Mouse (Mus musculus) neural tube, embryonic 12.5 days (tissue): ENCODE measurements around the gene Nos2. TPM values are rescaled to one million over a fixed set of nuclear protein-coding genes. Genes with fewer than 3 reads are reported as not detected.

Experiments used
- ATAC-seq: fragments of 200-750 bp; cut with Nextera tagmentation; 2 replicates; pipeline ENCODE4 v1.8.0; 2017; ENCODE audit warnings: low read depth, mild to moderate bottlenecking, moderate TSS enrichment, moderate library complexity; ENCODE audit not compliant: low FRiP score
- H3K27ac ChIP-seq: fragments of 300-500 bp; sonication (generic); 2 replicates; pipeline ENCODE4 v1.5.1; 2016
- H3K27me3 ChIP-seq: fragments of 300-500 bp; sonication (generic); replicated peaks from 2 replicates; pipeline ENCODE4 v1.6.1; 2016; ENCODE audit warnings: mild to moderate bottlenecking
- H3K36me3 ChIP-seq: fragments of 300-500 bp; sonication (generic); 2 replicates; pipeline ENCODE4 v1.6.1; 2016; ENCODE audit warnings: mild to moderate bottlenecking
- H3K4me1 ChIP-seq: fragments of 300-500 bp; sonication (generic); 2 replicates; pipeline ENCODE4 v1.6.1; 2016
- H3K4me2 ChIP-seq: fragments of 300-500 bp; sonication (generic); replicated peaks from 2 replicates; pipeline ENCODE4 v1.6.1; 2016; ENCODE audit warnings: mild to moderate bottlenecking
- H3K4me3 ChIP-seq: fragments of 300-500 bp; sonication (generic); 2 replicates; pipeline ENCODE4 v1.5.1; 2016
- H3K9ac ChIP-seq: fragments of 300-500 bp; sonication (generic); 2 replicates; pipeline ENCODE4 v1.6.1; 2016; ENCODE audit warnings: mild to moderate bottlenecking
- H3K9me3 ChIP-seq: fragments of 300-500 bp; sonication (generic); 2 replicates; pipeline ENCODE4 v1.6.1; 2016; ENCODE audit warnings: mild to moderate bottlenecking
- WGBS: fragments of 180-500 bp; shearing (Covaris S2); methylation state at CpG from one replicate; pipeline ENCODE4 v1.1.7; 2016; 5-methylcytosine and 5-hydroxymethylcytosine counted together
- polyA plus RNA-seq: library from polyadenylated mRNA; unstranded; fragments of >200 nt; fragmentation: Nextera tagmentation; extraction: Ambion mirVana; gene quantifications from 2 replicates; pipeline ENCODE4 v1.2.1, GENCODE M21; 2016

The Nos2 gene
- polyA plus RNA-seq, 1 experiment from 2014 or later, result 1.2 TPM

DNA sequence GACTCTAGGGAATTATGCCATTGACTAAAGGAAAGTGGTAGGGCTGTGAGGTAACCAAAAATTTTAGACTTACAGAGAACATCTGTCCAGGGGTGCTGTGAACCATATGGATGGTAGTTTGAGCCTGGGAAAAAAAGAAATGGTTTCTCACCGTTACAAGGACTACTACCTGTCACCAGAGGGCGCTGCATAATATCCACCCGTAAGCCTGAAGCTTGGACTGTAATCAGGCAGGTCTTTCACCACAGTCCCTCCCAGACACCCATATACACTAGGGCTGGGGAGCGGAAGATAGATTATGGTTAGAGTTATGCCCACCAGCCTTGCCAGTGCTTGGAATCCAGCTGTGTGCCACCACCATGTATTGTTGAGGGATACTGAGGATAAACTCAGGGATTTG is 46.8 kb downstream of the Nos2 start:
- ATAC-seq, result no peak
- H3K9me3 ChIP-seq, result no peaks in the 10 kb centered on the region
- no peak overlapping the region for H3K4me3 ChIP-seq
- peaks cover 3% of the 10 kb centered on the region for H3K4me1 ChIP-seq
- H3K9ac ChIP-seq, result no peak overlapping the region
- whole genome bisulfite sequencing, result 32% methylated on average over 4 of the region's 4 CpGs
- no peaks in the 10 kb centered on the region for H3K27me3 ChIP-seq
- no peak overlapping the region for H3K27ac ChIP-seq
- no peak overlapping the region for H3K4me2 ChIP-seq
- H3K36me3 ChIP-seq, result no peaks in the 10 kb centered on the region

DNA sequence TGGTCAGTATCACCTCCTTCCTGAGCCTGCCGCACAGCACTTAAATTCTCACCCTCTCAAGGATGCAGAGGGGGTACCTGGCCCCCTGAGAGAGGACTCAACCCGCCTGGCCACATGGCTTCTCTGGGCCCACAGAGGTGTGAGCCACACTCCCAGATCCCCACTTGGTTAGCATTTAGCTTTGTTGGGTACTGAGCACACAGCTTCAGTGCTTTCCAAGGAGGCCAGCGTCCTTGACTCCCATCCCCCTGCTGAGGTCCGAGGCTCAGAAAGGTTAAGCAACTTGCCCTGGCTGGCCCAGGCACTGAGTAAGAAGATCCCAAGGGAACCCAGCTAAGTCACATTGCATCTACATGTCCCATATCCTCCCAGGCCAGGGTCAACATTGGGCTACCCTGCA is 47.5 kb downstream of the Nos2 start:
- no peaks in the 10 kb centered on the region for H3K27me3 ChIP-seq
- ATAC-seq, result no peak
- peaks cover 10% of the 10 kb centered on the region for H3K4me1 ChIP-seq
- no peaks in the 10 kb centered on the region for H3K9me3 ChIP-seq
- no peak overlapping the region for H3K9ac ChIP-seq
- no peak overlapping the region for H3K4me2 ChIP-seq
- no peak overlapping the region for H3K4me3 ChIP-seq
- WGBS, result 81% methylated on average over 4 of the region's 4 CpGs
- H3K27ac ChIP-seq, result no peak overlapping the region
- H3K36me3 ChIP-seq, result no peaks in the 10 kb centered on the region

DNA sequence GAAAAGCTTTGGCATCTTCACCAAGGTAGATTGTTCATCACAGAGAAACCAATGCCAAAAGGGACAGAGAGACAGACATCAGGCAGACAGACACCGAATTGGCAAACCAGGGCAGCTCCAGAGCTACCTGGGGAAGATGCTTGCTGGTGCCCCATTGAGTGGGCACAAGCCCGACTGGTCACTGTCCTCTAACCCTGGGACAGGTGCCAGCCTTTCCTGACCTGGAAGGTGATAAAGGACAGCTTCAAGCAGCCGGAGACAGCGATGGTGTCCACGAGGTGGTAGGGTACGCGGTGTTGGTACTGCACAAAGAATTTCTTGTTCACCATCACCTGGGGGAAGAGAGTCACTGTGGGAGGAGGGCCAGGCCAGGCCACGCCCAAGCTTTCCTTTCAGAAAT is 50.5 kb downstream of the Nos2 start:
- 88% methylated on average over 8 of the region's 8 CpGs for WGBS
- Histone ChIP-seq H3K4me3 (no peak overlapping the region), H3K4me1 (peaks cover 17% of the 10 kb centered on the region), H3K27ac (no peak overlapping the region), H3K36me3 (no peaks in the 10 kb centered on the region), H3K27me3 (no peaks in the 10 kb centered on the region), H3K9me3 (no peaks in the 10 kb centered on the region), H3K9ac (no peak overlapping the region), H3K4me2 (no peak overlapping the region)
- no peak for ATAC-seq

DNA sequence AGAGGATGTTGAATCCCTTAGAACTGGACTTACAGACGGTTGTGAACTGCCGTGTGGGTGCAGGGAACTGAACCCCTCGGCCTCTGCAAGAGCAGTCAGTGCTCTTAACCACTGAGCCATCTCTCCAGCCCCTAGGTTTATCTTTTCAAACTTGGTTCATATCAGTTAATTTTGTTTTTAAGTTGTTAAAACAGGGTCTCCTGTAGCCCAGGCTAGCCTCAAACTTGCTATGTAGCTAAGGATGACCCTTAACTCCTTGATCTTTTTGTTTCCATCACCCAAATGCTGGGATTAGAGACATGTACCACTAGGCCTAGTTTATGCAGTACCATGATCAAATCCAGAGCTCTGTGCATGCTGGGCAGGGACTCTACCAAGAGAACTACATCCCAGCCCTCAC is 51.2 kb downstream of the Nos2 start:
- H3K27me3 ChIP-seq, result no peaks in the 10 kb centered on the region
- 95% methylated on average over 3 of the region's 3 CpGs for WGBS
- no peak for ATAC-seq
- H3K36me3 ChIP-seq, result no peaks in the 10 kb centered on the region
- H3K4me3 ChIP-seq, result no peak overlapping the region
- no peak overlapping the region for H3K27ac ChIP-seq
- no peak overlapping the region for H3K9ac ChIP-seq
- H3K9me3 ChIP-seq, result no peaks in the 10 kb centered on the region
- peaks cover 17% of the 10 kb centered on the region for H3K4me1 ChIP-seq
- H3K4me2 ChIP-seq, result no peak overlapping the region

DNA sequence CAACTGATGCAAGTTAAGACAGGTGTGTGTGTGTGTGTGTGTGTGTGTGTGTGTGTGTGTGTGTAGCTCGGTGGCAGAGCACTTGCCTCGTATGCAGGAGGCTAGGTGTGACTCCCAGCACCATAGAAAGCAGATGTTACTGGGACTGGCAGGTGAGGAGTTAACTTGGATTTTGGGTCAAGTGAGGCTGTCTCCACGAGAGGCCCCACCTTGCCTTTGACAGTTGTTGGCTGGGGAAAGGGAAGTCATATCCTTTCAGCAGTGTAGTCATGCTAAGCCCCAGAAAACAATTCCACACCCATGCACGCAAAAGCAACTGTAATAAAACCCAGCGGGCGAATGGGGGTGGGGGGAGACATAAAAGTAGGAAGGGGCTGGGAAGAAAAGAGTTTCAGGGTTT is 51.7 kb downstream of the Nos2 start:
- H3K27me3 ChIP-seq, result no peaks in the 10 kb centered on the region
- ATAC-seq, result no peak
- no peak overlapping the region for H3K27ac ChIP-seq
- no peaks in the 10 kb centered on the region for H3K9me3 ChIP-seq
- H3K4me2 ChIP-seq, result no peak overlapping the region
- no peaks in the 10 kb centered on the region for H3K36me3 ChIP-seq
- no peak overlapping the region for H3K4me3 ChIP-seq
- 34% methylated on average over 6 of the region's 6 CpGs for WGBS
- H3K9ac ChIP-seq, result no peak overlapping the region
- peaks cover 17% of the 10 kb centered on the region for H3K4me1 ChIP-seq

DNA sequence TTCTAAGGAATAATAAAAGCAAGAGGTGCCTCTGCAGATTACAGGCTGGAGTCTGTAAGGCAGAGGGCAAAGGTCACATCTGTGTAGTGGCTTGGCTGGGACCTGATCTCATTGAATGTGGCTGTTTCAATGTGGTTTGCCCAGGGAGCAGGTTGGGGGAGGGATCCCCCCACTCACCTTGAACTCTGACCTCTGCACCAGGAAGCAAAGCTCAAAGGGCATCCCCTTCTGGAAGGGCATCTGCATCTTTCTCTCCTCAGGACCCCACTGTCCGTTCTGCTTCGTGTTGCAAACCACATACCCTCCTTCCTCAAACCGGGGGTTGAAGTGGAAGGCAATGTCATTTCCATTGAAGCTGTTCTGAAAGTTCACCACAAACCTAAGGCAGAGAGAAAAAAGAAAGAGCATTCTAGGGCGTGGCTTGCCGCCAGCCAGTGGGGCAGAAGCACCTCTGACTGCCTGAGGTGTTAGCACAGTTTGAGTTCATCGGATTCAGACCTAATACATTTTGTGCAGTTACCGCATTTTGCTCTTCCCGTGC is 52.3 kb downstream of the Nos2 start:
- H3K4me3 ChIP-seq, result no peak overlapping the region
- no peak for ATAC-seq
- H3K4me2 ChIP-seq, result peak overlapping the region; percentile 26; the same call in 1 of the 2 replicates
- no peaks in the 10 kb centered on the region for H3K36me3 ChIP-seq
- H3K27me3 ChIP-seq, result no peaks in the 10 kb centered on the region
- no peak overlapping the region for H3K27ac ChIP-seq
- H3K9me3 ChIP-seq, result no peaks in the 10 kb centered on the region
- H3K9ac ChIP-seq, result no peak overlapping the region
- WGBS, result 63% methylated on average over 8 of the region's 8 CpGs
- peaks cover 17% of the 10 kb centered on the region for H3K4me1 ChIP-seq

DNA sequence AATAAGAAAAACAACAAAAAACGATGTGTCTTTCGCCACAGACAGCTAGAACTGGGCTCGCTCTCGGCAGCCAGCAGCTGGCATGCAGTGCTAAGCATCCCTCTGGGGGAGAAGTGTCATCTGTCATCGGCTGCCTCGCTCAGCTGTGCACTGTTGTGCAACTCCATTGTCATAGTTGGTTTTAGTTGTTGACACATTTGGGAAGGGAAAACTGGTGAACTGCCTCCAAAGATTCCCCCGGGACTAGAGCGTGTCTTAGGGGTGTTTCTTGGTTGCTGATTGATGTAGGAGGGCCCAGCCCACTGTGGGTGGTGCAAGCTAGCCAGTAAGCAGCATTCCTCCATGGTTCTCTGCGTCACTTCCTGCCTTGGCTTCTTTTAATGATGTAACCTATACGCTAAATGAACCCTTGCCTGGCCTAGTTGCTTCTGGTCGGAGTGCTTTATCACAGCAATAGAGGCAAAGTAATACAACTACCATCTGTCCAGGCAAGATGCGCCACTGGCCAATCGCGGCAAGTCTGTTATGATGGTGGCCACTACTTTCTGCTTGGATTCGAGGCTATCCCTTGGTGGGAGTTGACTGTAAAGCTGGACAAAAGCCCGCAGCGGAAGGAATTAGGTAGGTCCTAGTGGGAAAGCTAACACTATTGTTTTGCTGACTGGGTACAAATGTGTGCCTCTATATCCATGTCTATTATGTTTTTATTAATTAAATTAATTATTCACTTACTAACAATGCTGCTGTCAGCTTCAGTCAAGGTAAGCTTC is 53.0 kb downstream of the Nos2 start:
- H3K4me2 ChIP-seq, result peak overlapping the region; percentile 26; the same call in 1 of the 2 replicates
- no peaks in the 10 kb centered on the region for H3K9me3 ChIP-seq
- peaks cover 17% of the 10 kb centered on the region for H3K4me1 ChIP-seq
- 63% methylated on average over 17 of the region's 17 CpGs for WGBS
- no peaks in the 10 kb centered on the region for H3K27me3 ChIP-seq
- no peaks in the 10 kb centered on the region for H3K36me3 ChIP-seq
- H3K4me3 ChIP-seq, result no peak overlapping the region
- H3K9ac ChIP-seq, result no peak overlapping the region
- peak; percentile 72; the same call in 1 of the 2 replicates for ATAC-seq
- no peak overlapping the region for H3K27ac ChIP-seq

DNA sequence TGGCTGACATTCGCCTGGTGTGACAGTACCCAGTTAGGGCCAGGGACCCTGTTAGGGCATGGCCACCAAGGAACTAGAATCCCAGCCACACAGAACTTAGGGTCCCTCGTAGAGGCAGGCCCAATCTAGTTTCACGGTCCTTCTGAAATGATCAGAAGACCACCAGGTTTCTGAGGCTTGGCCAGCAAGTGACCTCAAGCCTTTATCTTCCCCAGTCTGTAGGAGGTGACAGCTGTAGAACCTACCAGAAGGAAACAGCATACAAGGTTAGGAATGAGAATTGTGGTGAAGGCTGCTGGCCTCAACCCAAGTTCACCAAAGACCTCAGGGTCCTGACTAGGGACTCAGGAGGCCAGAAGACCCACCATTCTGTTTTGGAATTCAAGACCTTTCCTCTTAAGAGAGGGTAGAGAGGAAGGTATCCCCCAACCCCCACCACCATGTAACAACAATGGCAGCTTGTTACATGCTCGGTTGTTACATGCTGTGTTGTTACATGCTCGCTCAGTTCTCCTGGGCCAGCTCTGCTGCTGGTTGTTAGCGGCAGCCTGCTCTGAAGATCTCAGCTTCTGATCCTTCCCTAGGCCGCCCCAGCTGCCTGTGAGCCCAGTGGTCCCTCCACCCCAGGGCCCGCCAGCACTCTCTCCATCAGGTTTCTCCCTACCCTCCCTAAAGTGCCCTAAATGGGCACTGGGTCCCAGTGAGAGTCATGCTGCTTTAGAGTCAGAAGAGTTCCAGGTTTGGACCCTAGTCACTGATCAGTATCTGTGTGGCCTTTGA is 56.3 kb downstream of the Nos2 start:
- no peak for ATAC-seq
- no peak overlapping the region for H3K27ac ChIP-seq
- no peak overlapping the region for H3K4me3 ChIP-seq
- H3K4me2 ChIP-seq, result no peak overlapping the region
- no peaks in the 10 kb centered on the region for H3K36me3 ChIP-seq
- 74% methylated on average over 8 of the region's 8 CpGs for WGBS
- no peaks in the 10 kb centered on the region for H3K9me3 ChIP-seq
- no peak overlapping the region for H3K9ac ChIP-seq
- H3K4me1 ChIP-seq, result peaks cover 17% of the 10 kb centered on the region
- no peaks in the 10 kb centered on the region for H3K27me3 ChIP-seq

DNA sequence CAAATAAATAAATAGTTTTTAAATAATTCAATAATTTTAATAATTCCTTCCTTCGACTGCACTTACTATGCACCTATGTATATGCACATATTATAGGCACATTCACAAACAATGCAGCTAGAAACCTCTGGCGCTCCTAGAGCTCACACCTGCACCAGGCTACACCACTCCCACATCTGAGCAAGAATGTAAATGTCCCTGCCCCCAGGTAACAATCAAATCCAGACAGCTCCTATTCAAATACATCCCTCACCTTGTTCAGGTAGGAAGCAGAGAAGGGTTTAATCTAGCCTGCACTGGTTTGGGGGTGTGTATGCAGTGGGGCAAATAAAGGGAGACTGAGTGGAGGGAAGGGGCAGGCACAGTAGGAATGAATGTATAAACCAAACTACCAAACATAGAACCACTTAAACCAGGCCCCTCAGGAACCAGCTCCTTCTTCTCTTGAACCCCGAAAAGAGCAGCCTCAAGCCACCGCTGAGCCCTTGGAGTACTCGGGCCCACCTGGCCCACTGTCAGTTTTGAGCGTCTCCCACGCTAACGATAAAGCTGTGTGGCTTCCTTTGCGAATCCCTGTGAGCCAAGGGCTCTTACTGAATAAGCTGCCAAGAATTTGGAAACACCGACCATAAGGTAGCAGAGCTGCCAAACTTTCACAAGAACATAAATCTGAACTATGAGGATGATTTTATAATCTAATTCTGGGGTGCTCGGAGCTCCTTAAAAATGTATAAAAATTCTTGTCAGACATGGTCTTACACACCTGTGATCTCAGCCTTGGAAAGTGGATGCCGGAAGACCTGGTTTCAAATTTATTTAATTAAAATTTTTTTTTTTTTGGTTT is 57.8 kb downstream of the Nos2 start:
- no peak overlapping the region for H3K27ac ChIP-seq
- H3K4me3 ChIP-seq, result no peak overlapping the region
- H3K9me3 ChIP-seq, result no peaks in the 10 kb centered on the region
- 86% methylated on average over 12 of the region's 12 CpGs for WGBS
- H3K27me3 ChIP-seq, result no peaks in the 10 kb centered on the region
- H3K4me1 ChIP-seq, result 0 out of 2 replicates have a peak, but pooled peaks cover 4% of the 10 kb centered on the region
- no peaks in the 10 kb centered on the region for H3K36me3 ChIP-seq
- no peak overlapping the region for H3K9ac ChIP-seq
- no peak for ATAC-seq
- no peak overlapping the region for H3K4me2 ChIP-seq

DNA sequence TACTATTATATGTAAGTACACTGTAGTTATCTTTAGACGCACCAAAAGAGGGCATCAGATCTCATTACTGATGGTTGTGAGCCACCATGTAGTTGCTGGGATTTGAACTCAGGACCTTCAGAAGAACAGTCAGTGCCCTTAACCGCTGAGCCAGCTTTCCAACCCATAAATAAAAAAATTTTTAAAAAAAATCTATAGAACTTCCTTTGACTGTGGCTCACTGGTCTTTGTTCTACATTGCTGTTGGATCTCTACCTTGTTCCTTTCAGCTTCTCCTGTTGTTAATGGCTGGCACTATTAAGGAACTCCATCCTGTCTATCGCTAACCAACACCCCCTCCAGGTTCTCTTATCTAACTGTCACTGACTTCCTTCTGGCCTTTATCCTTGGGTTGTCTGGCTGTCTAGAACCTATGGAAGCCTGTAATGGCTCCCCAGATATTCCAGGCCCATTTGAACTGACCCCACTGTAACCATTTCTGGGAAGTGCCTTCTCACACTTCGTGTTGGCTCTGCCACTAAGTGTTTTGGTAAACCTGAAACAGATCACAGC is 59.6 kb downstream of the Nos2 start:
- Histone ChIP-seq H3K4me2 (no peak overlapping the region), H3K36me3 (no peaks in the 10 kb centered on the region), H3K9me3 (no peaks in the 10 kb centered on the region), H3K27ac (no peak overlapping the region), H3K4me3 (no peak overlapping the region), H3K27me3 (no peaks in the 10 kb centered on the region), H3K9ac (no peak overlapping the region), H3K4me1 (no peaks in the 10 kb centered on the region)
- ATAC-seq, result no peak
- 83% methylated on average over 4 of the region's 4 CpGs for WGBS

DNA sequence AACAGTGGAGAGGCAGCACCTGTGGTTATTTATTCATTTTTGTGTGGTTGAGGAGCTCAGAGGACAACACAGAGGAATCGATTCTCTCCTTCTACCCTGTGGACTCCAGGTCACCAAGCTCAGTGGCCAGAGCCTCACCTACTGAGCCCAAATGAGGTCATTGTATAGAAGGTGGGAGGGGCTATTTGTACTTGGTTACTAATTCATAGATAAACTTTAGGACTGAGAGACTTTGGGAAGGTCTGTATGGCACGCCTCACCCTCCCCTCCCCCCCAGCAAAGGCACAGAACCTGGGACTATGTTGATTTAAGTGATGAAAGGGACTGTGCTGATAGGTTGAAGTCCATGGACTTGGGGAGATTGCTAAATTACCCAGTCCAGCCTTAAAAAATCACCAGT is 61.5 kb downstream of the Nos2 start:
- 79% methylated on average over 2 of the region's 2 CpGs for WGBS
- Histone ChIP-seq H3K4me3 (no peak overlapping the region), H3K27ac (no peak overlapping the region), H3K4me1 (no peaks in the 10 kb centered on the region), H3K9me3 (no peaks in the 10 kb centered on the region), H3K27me3 (no peaks in the 10 kb centered on the region), H3K36me3 (no peaks in the 10 kb centered on the region), H3K4me2 (no peak overlapping the region), H3K9ac (no peak overlapping the region)
- no peak for ATAC-seq
